Mouse (Mus musculus): ENCODE measurements around the gene Chil1.
A peak's percentile ranks its signal among the peaks of the same experiment; 100 is the strongest.

Chil1 gene

DNA sequence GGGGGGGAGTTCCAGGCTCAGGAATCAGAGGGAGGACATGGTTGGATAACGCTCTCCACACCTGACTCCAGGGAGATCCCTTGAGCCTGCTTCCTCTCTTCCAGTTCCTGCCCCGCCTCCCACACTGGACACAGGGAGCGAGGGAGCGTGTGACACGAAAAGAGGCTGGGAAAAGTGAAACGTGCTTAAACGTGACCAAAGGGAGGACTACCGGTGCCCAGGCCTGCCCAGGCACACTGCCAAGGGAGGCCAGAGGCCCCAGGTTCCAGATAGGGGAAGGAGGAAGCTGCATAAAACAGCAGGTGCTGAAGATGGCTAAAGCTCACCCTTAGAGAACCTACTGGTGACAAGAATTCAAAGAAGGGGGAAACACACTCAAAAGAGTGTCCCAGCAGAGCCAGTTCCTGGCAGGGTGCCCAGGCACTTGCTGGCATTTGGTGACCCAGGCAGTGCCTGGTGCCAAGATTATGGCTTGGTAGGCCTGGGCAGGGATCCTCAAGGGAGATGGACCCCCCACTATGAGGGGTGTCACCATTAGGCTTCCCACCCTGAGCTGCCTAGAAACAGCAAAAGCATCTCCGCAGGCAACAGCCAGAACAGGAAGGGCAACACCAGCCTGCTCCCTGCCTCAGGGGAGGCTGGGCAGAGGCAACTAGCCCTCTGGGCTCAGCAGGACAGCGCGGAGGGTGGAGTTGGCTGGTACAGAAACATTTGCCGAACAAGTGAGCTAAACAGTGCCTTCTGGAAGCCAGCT, 51.0 kb downstream of the Chil1 start:
- peak; percentile 73 for DNase-seq

DNA sequence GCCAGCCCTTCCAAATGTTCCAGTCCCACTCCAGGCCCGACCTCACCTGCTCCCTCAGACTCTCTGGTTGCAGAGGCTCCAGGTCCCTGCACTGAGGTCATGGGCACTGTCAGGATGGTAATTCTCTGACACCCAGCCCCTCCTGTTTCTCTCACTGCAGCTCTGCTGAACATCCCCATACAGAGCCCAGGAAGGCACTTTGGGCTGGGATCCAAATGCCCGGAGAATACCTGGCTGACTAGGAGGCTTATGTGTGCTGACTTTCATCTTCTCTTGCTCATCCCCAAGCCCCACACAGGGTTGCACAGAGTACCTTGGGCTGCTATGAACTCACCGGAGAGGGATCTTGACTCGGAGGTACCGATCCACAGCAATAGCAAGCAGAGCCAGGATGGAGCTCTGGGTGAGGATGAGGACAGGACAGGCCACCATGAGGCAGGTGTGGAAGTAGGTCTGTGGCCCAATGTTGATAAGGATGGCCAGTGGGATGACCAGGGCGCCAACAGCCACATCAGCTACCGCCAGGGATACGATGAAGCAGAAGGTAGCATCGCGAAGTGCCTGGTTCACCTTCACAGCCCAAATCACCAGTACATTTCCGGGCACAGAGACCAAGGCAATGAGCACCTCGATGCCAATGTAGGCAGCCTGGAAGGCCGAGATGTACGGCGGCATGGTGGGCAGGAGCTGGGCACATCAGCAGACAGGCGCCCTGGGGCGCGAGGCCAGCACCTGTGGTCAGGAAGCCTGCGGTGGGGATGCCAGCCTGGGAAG, 51.9 kb downstream of the Chil1 start:
- DNase-seq: no peak

DNA sequence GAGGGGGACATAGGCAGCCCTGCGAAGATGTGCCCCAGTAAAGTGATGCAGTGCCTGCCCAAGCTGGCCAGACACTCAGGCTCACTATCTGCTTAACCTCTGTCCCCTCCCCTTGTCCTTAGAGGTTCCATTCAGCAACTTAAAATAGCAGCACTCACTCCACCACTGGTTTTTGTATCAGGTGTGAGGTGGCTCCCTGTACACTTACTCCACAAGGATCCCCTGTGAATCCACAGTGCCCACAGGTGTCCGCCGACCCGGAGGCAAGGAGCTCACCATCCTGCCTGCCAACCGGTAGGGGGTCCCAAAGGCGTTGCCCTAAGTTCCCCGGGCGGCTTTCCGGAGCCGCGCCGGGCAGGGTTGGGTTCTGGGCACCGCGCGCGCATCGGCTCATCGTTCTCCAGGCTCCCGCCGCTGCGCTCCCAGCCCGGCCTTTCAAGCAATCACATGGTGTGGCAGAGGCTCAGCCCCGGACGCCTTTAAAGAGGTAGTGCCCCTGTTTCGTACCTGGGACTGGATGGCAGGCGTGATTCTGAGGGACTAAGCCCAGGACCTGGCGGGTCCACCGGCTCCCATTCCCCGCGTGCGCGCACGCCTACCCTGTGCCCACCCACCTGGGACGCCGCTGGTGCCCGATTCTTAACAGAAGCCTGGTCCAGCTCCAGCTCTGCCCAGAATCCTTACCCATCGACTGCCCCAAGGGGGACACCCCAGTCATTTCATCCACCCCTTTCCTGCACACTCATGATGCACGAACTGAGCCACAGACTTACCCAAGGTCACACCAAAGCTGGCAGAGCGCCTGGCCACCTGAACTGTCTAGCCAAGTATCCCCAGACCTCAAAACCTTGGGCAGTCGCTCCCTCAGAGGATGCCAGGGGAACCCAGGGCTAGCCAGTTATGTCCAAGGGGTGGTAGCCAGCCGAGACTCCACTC, 52.7 kb downstream of the Chil1 start:
- peak; percentile 79 for DNase-seq

DNA sequence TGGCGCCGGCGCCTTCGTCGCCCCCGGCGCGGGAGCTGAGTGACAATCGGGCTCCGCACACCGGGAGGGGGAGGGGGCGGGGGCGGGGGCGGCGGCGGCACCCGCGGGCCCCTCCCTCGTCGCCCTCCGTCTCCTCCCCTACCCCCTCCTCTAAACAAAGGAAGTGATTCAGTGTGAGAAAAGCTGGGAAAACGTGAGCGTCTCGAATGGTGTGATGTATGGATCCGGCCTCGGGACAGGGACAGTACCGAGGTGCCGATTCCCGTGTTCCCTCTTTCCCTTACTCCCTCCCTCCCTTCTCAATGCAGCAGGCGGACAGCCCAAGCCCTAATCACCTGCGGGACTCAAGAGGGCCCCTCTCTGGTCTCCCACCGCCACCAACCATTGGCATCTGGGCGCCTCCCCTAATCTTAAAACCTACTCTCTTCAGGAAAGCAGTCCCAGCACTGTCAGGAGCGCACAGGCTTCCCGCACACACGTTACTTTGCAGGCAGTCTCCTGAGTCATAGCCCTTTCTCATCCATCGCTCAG, 53.5 kb downstream of the Chil1 start, which contains the start of gene Adora1:
TSS of gene Adora1 (minus strand) at position 41 of the 531 bp plus-strand sequence.
- DNase-seq: peak; percentile 51

DNA sequence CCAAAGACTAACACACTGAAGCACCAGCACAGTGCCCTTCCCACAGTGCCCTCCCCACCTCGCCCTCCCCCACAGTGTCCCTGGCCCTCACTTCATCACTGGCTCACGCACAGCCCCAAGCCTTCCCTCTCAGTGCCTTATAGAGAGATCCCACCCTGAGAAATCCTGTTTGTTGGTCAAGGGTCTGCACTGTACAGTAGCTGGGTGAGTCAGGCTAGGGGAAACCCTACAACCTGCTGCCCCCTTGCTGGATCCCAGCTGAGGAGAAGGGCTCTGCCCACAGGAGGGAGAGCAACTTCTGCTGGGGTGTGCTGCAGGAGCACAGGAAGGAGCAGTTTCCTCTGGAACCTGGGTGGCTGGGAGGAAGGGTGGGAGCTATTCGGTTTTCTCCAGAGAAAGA, 54.2 kb downstream of the Chil1 start:
- no peak for DNase-seq

DNA sequence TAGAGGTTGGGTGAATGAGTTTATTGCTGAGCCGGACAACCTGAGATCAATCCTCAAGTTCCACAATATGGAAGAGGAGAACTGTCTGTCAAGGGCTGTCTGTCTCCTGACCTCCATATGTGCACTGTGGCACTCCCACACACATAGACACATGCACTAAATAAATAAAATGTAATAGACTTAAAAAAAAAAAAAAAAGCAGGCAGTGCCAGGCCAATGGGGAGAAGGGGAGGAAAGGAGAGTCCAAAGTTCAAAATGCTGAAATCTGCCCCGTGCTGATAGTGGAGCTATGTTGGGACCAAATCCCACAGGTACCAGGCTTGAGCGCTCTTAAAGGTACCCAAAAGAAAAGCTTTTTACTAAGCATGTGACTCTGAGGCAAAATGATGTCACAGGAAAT, 55.5 kb downstream of the Chil1 start:
- DNase-seq: no peak
